Mouse (Mus musculus): ENCODE measurements at regions not wholly inside any gene's neighbourhood (a gene's known extent, or its start where the extent isn't known, plus 50 kb on each side); places are given as distances from the start of the nearest gene placed in this dataset.

GRCm38 (mm10) chr13:10741391-10741790 is 380.7 kb upstream of the Chrm3 start:
- 91% methylated on average over 2 of the region's 2 CpGs for WGBS
- Histone ChIP-seq H3K27me3 (ENCODE audit: control insufficient read depth, insufficient read depth, low read length) (no peaks in the 10 kb centered on the region), H3K36me3 (ENCODE audit: control insufficient read depth, insufficient read depth, low read length) (no peaks in the 10 kb centered on the region), H3K4me1 (ENCODE audit: control insufficient read depth, insufficient read depth, low read length) (no peaks in the 10 kb centered on the region), H3K9me3 (ENCODE audit: control insufficient read depth, low read length) (no peaks in the 10 kb centered on the region), H3K4me2 (ENCODE audit: low read depth, severe bottlenecking) (no peak overlapping the region), H3K27ac (replicated peaks; ENCODE audit: low read depth, low read length) (no peak overlapping the region), H3K9ac (ENCODE audit: low read length) (no peak overlapping the region), H3K4me3 (ENCODE audit: low read depth, low read length) (no peak overlapping the region)
- no peak for DNase-seq (ENCODE audit: low spot score)
- no peak for ATAC-seq (ENCODE audit: insufficient number of reproducible peaks, low FRiP score, low TSS enrichment, low read depth)

GRCm38 (mm10) chr13:10725745-10726171 is 365.1 kb upstream of the Chrm3 start:
- DNase-seq (ENCODE audit: low spot score) (no peak), ATAC-seq (ENCODE audit: insufficient number of reproducible peaks, low FRiP score, low TSS enrichment, low read depth) (no peak)
- no peak overlapping the region for H3K27ac ChIP-seq (replicated peaks; ENCODE audit: low read depth, low read length)
- H3K4me3 ChIP-seq (ENCODE audit: low read depth, low read length): no peak overlapping the region
- no peaks in the 10 kb centered on the region for H3K27me3 ChIP-seq (ENCODE audit: control insufficient read depth, insufficient read depth, low read length)
- no peaks in the 10 kb centered on the region for H3K9me3 ChIP-seq (ENCODE audit: control insufficient read depth, low read length)
- no peak overlapping the region for H3K9ac ChIP-seq (ENCODE audit: low read length)
- no peaks in the 10 kb centered on the region for H3K36me3 ChIP-seq (ENCODE audit: control insufficient read depth, insufficient read depth, low read length)
- 86% methylated on average over 3 of the region's 3 CpGs for WGBS
- H3K4me1 ChIP-seq (ENCODE audit: control insufficient read depth, insufficient read depth, low read length): no peaks in the 10 kb centered on the region
- no peak overlapping the region for H3K4me2 ChIP-seq (ENCODE audit: low read depth, severe bottlenecking)

- Histone ChIP-seq H3K4me2 (ENCODE audit: low read depth, severe bottlenecking) (no peak overlapping the region), H3K9me3 (ENCODE audit: control insufficient read depth, low read length) (no peaks in the 10 kb centered on the region), H3K4me1 (ENCODE audit: control insufficient read depth, insufficient read depth, low read length) (no peaks in the 10 kb centered on the region), H3K4me3 (ENCODE audit: low read depth, low read length) (no peak overlapping the region), H3K36me3 (ENCODE audit: control insufficient read depth, insufficient read depth, low read length) (no peaks in the 10 kb centered on the region), H3K27me3 (ENCODE audit: control insufficient read depth, insufficient read depth, low read length) (no peaks in the 10 kb centered on the region), H3K27ac (replicated peaks; ENCODE audit: low read depth, low read length) (no peak overlapping the region), H3K9ac (ENCODE audit: low read length) (no peak overlapping the region)
- ATAC-seq (ENCODE audit: insufficient number of reproducible peaks, low FRiP score, low TSS enrichment, low read depth) (no peak), DNase-seq (ENCODE audit: low spot score) (no peak)
- 80% methylated on average over 5 of the region's 5 CpGs for WGBS
Observed at GRCm38 (mm10) chr13:10725335-10725734, 364.7 kb upstream of the Chrm3 start.

GRCm38 (mm10) chr13:10720639-10721038 is 360.0 kb upstream of the Chrm3 start:
- H3K27ac ChIP-seq (replicated peaks; ENCODE audit: low read depth, low read length): no peak overlapping the region
- no peak for DNase-seq (ENCODE audit: low spot score)
- ATAC-seq (ENCODE audit: insufficient number of reproducible peaks, low FRiP score, low TSS enrichment, low read depth): no peak
- no peak overlapping the region for H3K4me2 ChIP-seq (ENCODE audit: low read depth, severe bottlenecking)
- H3K36me3 ChIP-seq (ENCODE audit: control insufficient read depth, insufficient read depth, low read length): no peaks in the 10 kb centered on the region
- no peaks in the 10 kb centered on the region for H3K4me1 ChIP-seq (ENCODE audit: control insufficient read depth, insufficient read depth, low read length)
- no peak overlapping the region for H3K4me3 ChIP-seq (ENCODE audit: low read depth, low read length)
- no peaks in the 10 kb centered on the region for H3K27me3 ChIP-seq (ENCODE audit: control insufficient read depth, insufficient read depth, low read length)
- H3K9me3 ChIP-seq (ENCODE audit: control insufficient read depth, low read length): no peaks in the 10 kb centered on the region
- 91% methylated on average over 3 of the region's 3 CpGs for WGBS
- H3K9ac ChIP-seq (ENCODE audit: low read length): no peak overlapping the region

- no peak overlapping the region for H3K27ac ChIP-seq (replicated peaks; ENCODE audit: low read depth, low read length)
- no peak overlapping the region for H3K4me3 ChIP-seq (ENCODE audit: low read depth, low read length)
- H3K9ac ChIP-seq (ENCODE audit: low read length): no peak overlapping the region
- no peaks in the 10 kb centered on the region for H3K9me3 ChIP-seq (ENCODE audit: control insufficient read depth, low read length)
- DNase-seq (ENCODE audit: low spot score): no peak
- no peaks in the 10 kb centered on the region for H3K4me1 ChIP-seq (ENCODE audit: control insufficient read depth, insufficient read depth, low read length)
- H3K36me3 ChIP-seq (ENCODE audit: control insufficient read depth, insufficient read depth, low read length): no peaks in the 10 kb centered on the region
- no peak for ATAC-seq (ENCODE audit: insufficient number of reproducible peaks, low FRiP score, low TSS enrichment, low read depth)
- WGBS: 85% methylated on average over 5 of the region's 5 CpGs
- no peak overlapping the region for H3K4me2 ChIP-seq (ENCODE audit: low read depth, severe bottlenecking)
- H3K27me3 ChIP-seq (ENCODE audit: control insufficient read depth, insufficient read depth, low read length): no peaks in the 10 kb centered on the region
Observed at GRCm38 (mm10) chr13:10711451-10711850, 350.8 kb upstream of the Chrm3 start.

- H3K9me3 ChIP-seq (ENCODE audit: control insufficient read depth, low read length): no peaks in the 10 kb centered on the region
- no peak overlapping the region for H3K4me3 ChIP-seq (ENCODE audit: low read depth, low read length)
- H3K9ac ChIP-seq (ENCODE audit: low read length): no peak overlapping the region
- DNase-seq (ENCODE audit: low spot score) (no peak), ATAC-seq (ENCODE audit: insufficient number of reproducible peaks, low FRiP score, low TSS enrichment, low read depth) (0 out of 2 replicates have a peak, but pooled peaks have one; percentile 39)
- WGBS: 85% methylated on average over 4 of the region's 4 CpGs
- no peak overlapping the region for H3K27ac ChIP-seq (replicated peaks; ENCODE audit: low read depth, low read length)
- no peak overlapping the region for H3K4me2 ChIP-seq (ENCODE audit: low read depth, severe bottlenecking)
- H3K36me3 ChIP-seq (ENCODE audit: control insufficient read depth, insufficient read depth, low read length): no peaks in the 10 kb centered on the region
- no peaks in the 10 kb centered on the region for H3K27me3 ChIP-seq (ENCODE audit: control insufficient read depth, insufficient read depth, low read length)
- H3K4me1 ChIP-seq (ENCODE audit: control insufficient read depth, insufficient read depth, low read length): no peaks in the 10 kb centered on the region
Observed at GRCm38 (mm10) chr13:10710909-10711308, 350.3 kb upstream of the Chrm3 start.

GRCm38 (mm10) chr13:10697146-10697545 is 336.5 kb upstream of the Chrm3 start:
- H3K4me1 ChIP-seq (ENCODE audit: control insufficient read depth, insufficient read depth, low read length): no peaks in the 10 kb centered on the region
- no peak for ATAC-seq (ENCODE audit: insufficient number of reproducible peaks, low FRiP score, low TSS enrichment, low read depth)
- 92% methylated on average over 5 of the region's 5 CpGs for WGBS
- H3K27me3 ChIP-seq (ENCODE audit: control insufficient read depth, insufficient read depth, low read length): no peaks in the 10 kb centered on the region
- DNase-seq (ENCODE audit: low spot score): no peak
- no peaks in the 10 kb centered on the region for H3K9me3 ChIP-seq (ENCODE audit: control insufficient read depth, low read length)
- no peak overlapping the region for H3K27ac ChIP-seq (replicated peaks; ENCODE audit: low read depth, low read length)
- H3K36me3 ChIP-seq (ENCODE audit: control insufficient read depth, insufficient read depth, low read length): no peaks in the 10 kb centered on the region
- no peak overlapping the region for H3K4me2 ChIP-seq (ENCODE audit: low read depth, severe bottlenecking)
- no peak overlapping the region for H3K9ac ChIP-seq (ENCODE audit: low read length)
- H3K4me3 ChIP-seq (ENCODE audit: low read depth, low read length): no peak overlapping the region

- no peaks in the 10 kb centered on the region for H3K27me3 ChIP-seq (ENCODE audit: control insufficient read depth, insufficient read depth, low read length)
- ATAC-seq (ENCODE audit: insufficient number of reproducible peaks, low FRiP score, low TSS enrichment, low read depth) (no peak), DNase-seq (ENCODE audit: low spot score) (no peak)
- WGBS: 87% methylated on average over 1 of the region's 1 CpGs
- H3K4me1 ChIP-seq (ENCODE audit: control insufficient read depth, insufficient read depth, low read length): no peaks in the 10 kb centered on the region
- no peak overlapping the region for H3K4me2 ChIP-seq (ENCODE audit: low read depth, severe bottlenecking)
- no peak overlapping the region for H3K9ac ChIP-seq (ENCODE audit: low read length)
- H3K9me3 ChIP-seq (ENCODE audit: control insufficient read depth, low read length): no peaks in the 10 kb centered on the region
- no peak overlapping the region for H3K27ac ChIP-seq (replicated peaks; ENCODE audit: low read depth, low read length)
- H3K4me3 ChIP-seq (ENCODE audit: low read depth, low read length): no peak overlapping the region
- no peaks in the 10 kb centered on the region for H3K36me3 ChIP-seq (ENCODE audit: control insufficient read depth, insufficient read depth, low read length)
Observed at GRCm38 (mm10) chr13:10696181-10696977, 335.7 kb upstream of the Chrm3 start.

- no peaks in the 10 kb centered on the region for H3K27me3 ChIP-seq (ENCODE audit: control insufficient read depth, insufficient read depth, low read length)
- DNase-seq (ENCODE audit: low spot score): no peak
- H3K4me1 ChIP-seq (ENCODE audit: control insufficient read depth, insufficient read depth, low read length): no peaks in the 10 kb centered on the region
- no peak overlapping the region for H3K4me2 ChIP-seq (ENCODE audit: low read depth, severe bottlenecking)
- no peaks in the 10 kb centered on the region for H3K36me3 ChIP-seq (ENCODE audit: control insufficient read depth, insufficient read depth, low read length)
- H3K4me3 ChIP-seq (ENCODE audit: low read depth, low read length): no peak overlapping the region
- WGBS: 82% methylated on average over 2 of the region's 2 CpGs
- no peak overlapping the region for H3K9ac ChIP-seq (ENCODE audit: low read length)
- no peak for ATAC-seq (ENCODE audit: insufficient number of reproducible peaks, low FRiP score, low TSS enrichment, low read depth)
- no peaks in the 10 kb centered on the region for H3K9me3 ChIP-seq (ENCODE audit: control insufficient read depth, low read length)
- no peak overlapping the region for H3K27ac ChIP-seq (replicated peaks; ENCODE audit: low read depth, low read length)
Observed at GRCm38 (mm10) chr13:10691307-10691706, 330.7 kb upstream of the Chrm3 start.
